Mouse (Mus musculus) common myeloid progenitor, adult 5-6 weeks (primary cell): ENCODE measurements around the gene Ispd. TPM values are rescaled to one million over a fixed set of nuclear protein-coding genes. Genes with fewer than 3 reads are reported as not detected.

ENCODE experiments used
- ATAC-seq: replicated peaks from 2 replicates; pipeline ENCODE4 v1.8.0; 2016; ENCODE audit warnings: low read depth, mild to moderate bottlenecking, moderate TSS enrichment, inconsistent platforms; ENCODE audit not compliant: poor library complexity, severe bottlenecking
- total RNA-seq: library from RNA; stranded (forward); fragments of 200-1000, 187-1606 nt; gene quantifications from 2 replicates; pipeline ENCODE4 v1.2.3, GENCODE M21; 2017

The Ispd gene
- total RNA-seq, 1 experiment from 2014 or later, result 4.3 TPM

GRCm38 (mm10) chr12:36680883-36681505 lies 299.7 kb downstream of the Ispd start:
- no peak for ATAC-seq

GRCm38 (mm10) chr12:36681779-36682178 lies 300.5 kb downstream of the Ispd start:
- no peak for ATAC-seq

- no peak for ATAC-seq
These were observed 312.8 kb downstream of the Ispd start for GRCm38 (mm10) chr12:36694072-36694471.

DNA sequence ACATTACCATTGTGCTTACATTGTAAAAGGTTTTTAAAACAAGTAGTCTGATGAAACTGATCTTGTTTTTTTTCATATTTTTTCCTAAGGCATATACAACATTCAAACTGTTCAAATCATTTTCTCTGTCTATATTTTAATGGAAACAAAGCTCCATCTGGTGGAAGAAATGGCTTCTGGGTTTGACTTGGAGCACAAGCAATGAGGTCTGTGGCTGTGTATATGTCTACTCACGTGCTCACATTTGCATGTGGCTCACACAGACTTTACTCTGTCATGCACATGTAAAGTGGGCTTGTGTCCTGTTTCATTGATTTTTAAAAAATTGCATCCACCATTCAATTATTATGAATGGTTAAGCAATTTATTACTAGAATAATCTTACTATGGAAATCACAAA lies 323.1 kb downstream of the Ispd start:
- ATAC-seq, result no peak

- ATAC-seq, result no peak
These were observed 327.6 kb downstream of the Ispd start for GRCm38 (mm10) chr12:36708810-36709209.

GRCm38 (mm10) chr12:36713866-36714662 lies 332.8 kb downstream of the Ispd start:
- ATAC-seq, result peak; percentile 87

DNA sequence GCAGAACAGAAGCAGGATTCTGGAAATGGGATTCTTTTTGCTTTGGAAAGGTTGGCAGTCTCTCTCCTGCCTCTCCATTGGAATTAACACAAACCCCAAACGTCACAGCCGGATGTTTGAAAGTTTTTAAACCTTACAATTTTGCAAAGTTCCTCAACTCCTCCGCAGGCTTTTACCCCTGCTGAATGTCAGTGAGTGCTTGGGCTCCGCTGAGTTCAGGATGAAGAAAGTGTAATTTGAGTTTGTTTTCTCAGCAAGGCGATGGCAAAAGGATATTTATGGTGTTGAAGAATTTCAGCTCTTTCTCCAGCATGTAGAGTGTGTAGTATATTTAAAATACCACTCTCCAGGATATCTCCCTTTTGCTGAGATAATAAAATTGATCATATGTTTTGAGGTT lies 336.3 kb downstream of the Ispd start:
- no peak for ATAC-seq

DNA sequence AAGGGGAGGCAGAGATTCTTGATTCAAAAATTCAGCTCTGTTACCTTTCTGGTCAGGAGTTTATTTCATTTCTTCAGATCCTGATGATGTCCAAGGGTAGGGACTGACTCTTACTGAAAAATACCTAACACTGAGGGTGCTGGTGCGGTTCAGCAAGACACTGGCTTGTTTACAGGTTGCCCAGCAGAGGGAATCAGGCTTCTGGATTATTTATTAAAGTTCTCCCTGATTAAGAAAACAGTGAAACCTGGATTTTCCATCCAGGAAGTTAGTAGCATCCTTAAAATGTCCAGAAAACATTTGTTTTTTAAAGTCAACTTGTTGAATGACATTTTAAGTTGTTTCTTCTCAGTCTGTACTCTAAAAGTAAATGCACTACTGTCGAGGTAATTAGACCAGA lies 337.2 kb downstream of the Ispd start:
- no peak for ATAC-seq

DNA sequence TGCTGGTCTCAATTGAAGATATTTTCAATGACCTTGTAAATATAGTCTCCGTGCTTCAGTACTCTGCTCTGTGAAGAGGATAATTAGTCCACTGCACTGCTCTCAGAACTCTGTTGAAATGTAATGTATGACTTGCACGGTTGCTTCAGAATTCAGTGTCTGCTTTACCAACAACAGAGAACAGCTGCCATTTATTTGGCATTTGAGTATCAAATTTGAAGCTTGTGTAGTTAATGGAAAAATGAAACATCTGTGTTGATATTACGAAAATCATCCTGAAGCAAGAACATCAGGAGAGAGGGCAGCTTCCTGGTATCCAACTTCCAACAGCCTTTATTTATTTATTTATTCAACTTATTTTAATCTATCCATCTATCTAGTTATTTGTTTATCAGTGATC lies 337.8 kb downstream of the Ispd start:
- ATAC-seq, result no peak

DNA sequence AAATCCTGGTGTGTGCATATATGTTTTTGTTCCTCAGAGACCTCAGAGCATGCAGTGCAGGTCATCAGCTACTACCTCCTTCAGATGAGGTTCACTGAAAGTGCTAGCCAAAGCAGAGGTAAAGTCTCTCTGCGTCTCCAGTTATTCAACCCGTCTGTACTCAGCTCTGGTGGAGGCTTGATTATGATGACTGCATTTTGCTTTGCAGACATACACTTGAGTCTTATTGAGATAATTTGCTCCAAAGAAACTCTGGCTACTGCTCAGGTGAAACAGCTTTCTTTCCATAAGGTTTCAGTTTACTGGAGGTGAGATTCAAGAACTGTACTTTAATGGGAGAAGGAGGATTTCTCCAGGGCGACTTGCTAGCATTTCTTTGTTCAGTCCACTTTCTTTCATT lies 339.5 kb downstream of the Ispd start:
- ATAC-seq, result no peak

DNA sequence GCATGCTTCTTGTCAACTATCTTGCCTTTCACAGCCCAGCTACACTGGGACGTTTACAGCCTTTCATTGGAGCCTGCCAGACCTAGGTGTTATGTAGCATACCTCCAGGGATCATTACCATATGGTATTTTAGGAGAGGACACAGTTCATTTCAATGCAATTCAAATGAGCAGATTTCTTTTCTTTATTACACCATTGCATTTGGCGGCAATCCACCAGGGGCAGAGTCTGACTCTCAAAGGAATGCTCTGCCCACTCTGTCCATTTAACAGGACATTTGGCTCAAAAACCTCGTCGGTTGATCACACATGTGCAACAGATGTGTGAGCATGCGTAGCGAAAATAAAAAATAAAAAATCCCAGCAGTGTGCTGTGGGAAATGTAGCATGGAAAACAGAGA lies 340.0 kb downstream of the Ispd start:
- no peak for ATAC-seq

DNA sequence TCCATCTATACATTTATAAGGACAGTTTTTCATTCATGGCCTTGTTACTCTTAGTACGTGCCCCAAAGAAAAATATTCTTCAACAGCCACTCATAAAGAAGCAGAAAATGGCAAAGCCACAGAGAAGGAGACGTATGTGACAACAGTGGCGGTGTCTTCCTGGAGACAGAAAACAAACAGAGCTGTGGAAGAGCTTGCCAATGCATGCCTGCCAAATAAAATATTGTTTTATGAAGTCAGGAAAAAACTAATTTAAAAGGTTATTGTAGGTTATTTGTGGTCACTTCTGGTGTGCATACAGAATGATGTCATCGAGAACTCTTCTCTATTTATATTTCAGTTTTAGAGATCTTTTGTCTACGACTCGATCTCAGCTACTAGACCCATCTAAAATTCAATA lies 341.5 kb downstream of the Ispd start:
- ATAC-seq, result no peak

DNA sequence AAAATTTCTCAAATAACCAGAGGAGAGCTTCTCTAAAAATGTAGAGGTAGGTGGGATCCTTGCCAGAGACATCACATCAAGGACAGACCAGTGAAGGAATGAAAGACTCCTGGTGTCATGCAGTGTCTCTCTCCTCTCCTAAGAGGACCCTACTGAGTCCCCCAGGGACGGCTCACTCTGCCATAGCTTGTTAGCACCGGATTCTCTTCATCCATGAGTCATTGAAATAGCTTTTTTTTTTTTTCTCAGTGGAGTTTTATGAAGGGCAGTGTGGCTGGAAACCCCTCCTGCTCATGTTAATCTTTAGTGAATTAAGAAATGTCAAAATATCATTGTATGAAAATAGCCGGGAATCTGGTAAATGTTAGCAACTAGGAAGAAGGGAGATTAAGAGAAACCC lies 342.1 kb downstream of the Ispd start:
- ATAC-seq, result no peak

DNA sequence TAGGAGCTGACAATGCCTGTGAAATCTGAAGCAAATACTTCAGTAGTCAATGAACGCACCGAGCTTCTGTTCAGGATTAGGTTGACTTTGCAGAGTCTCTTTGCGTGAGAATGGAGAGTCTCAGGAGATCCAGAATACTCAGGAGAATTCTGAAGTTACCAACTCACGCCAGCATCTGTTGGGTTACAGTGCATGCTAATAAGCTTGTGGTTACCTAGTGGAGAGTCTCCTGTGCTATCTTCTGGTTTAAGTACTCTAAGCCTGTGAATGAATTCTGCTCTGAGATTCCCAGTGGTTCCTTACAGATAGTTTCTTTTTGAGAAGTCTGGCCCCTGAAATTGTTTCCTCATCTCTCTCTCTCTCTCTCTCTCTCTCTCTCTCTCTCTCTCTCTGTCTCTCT lies 343.0 kb downstream of the Ispd start:
- no peak for ATAC-seq

DNA sequence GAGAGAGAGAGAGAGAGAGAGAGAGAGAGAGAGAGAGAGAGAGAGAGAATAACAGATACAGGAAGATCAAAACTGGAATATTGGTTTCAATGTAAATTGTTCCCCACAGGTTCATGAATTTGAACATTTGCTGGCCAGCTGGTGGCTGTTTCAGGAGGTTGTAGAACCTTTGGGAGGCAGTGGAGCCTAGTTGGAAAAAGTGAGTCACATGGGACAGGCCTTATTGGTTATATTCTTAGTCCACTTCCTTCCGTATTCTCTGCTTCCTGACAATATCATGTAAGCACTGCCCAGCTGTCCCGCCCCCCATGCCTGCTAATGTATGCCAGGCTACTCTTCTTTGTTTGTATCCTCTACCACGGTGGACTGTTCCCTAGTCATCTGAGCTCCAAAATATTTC lies 344.0 kb downstream of the Ispd start:
- ATAC-seq, result no peak

DNA sequence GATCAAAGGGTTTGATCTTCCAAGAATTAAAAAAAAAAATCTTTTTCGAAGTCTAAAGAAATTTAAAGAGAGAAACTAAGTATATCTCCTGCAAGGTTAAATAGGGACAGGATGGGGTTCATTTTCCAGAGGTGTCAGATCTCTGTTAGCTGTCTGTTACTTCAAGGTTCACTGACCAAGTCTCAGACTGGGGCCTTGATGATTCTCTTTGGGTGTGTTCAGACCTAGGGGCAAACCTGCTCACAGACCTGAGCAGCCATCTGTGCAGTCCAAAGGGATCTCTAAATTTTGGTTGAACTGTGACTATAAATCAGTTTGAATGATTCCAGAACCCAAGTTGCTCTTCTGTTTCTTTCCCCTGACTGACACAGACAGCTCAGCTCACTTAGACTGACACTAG lies 344.8 kb downstream of the Ispd start:
- ATAC-seq, result no peak

DNA sequence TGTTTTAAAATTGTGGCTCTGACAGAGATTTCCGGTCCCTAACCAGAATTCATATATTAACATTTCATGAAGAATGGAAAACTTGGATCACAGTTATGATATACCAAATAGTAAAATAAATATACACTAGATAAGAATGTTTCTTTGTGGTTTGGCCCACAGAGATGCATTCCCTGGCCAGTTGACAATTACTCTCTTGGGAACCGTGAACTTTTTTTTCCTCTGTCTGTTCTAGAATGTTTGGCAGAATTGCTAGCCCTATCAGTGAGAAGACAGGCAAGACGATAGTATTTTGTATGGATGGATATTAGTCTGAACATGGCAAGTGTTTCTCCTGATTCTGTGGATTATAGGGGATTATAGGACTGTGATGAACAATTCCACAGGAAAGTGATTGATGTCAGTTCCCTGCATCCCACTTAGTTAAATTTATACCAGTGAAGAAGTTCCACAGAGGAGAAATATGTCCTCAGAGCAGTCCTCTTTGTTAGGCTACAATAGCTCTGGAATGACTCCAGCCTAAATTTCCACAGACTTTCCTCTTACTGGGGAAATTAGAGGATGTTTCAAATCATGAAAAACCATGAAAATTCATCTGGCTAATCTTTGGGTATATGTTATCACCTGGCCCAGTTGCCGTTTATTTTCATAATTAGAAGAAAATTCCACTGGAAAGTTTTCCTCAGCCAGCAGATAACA lies 352.6 kb downstream of the Ispd start:
- no peak for ATAC-seq
